Mouse (Mus musculus) kidney, adult 2 months (tissue): ENCODE results near the gene Cyfip2.

Experiments used
- CTCF ChIP-seq: fragments of 200-500 bp; conservative IDR thresholded peaks from 2 replicates; pipeline ENCODE4 v1.5.1; 2011; ENCODE audit warnings: low read depth, mild to moderate bottlenecking, control low read depth, low read length, moderate library complexity, mixed read lengths; ENCODE audit not compliant: insufficient read depth, insufficient read length
- POLR2A ChIP-seq: fragments of 200-500 bp; IDR thresholded peaks from one replicate; pipeline ENCODE4 v1.6.1; 2011; ENCODE audit warnings: low read depth, low read length, control low read depth

DNA sequence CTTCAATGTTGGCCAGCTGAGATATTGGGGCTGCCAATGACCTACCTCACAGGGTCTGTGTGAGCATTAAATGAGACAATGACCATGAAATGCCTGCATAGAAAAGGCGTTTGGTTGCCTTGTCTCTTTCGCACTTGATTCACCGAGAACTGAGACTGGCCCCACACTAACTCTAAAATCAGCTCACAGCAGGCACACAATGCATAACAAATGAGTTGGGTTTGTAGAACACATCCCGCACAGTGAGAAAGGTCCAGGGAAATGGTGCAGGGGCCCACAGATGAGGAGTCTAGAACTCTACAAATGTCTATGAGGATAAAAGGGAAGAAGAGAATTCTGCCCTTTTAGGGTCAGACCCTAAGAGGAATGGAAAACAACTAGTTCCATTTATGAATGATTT lies 23.6 kb downstream of the Cyfip2 start:
- TF ChIP-seq POLR2A (no peak), CTCF (no peak)
